Mouse (Mus musculus) kidney, adult 2 months (tissue): ENCODE results near the gene Mindy4b-ps.

Experiments used
- CTCF ChIP-seq: fragments of 200-500 bp; conservative IDR thresholded peaks from 2 replicates; pipeline ENCODE4 v1.5.1; 2011; ENCODE audit warnings: low read depth, mild to moderate bottlenecking, control low read depth, low read length, moderate library complexity, mixed read lengths; ENCODE audit not compliant: insufficient read depth, insufficient read length
- POLR2A ChIP-seq: fragments of 200-500 bp; IDR thresholded peaks from one replicate; pipeline ENCODE4 v1.6.1; 2011; ENCODE audit warnings: low read depth, low read length, control low read depth

DNA sequence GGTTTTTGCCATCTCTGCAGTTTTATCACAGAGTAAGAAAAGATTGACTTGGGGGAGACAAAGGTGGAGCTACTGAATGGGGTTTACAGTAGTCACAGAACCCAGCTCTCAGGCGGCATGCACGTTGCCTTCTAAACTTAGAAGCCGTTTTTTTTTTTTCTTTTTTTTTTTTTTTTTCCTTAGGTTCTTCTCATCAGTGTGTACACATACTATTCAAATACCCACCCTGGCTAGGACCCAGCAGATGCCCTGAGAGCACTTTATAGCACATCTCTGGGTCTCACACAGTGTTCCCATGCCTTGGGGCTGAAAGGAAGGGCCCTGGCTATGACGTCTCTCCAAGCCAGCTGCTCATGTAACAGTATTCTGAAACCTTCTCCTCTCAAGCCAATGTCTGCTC lies 23.4 kb downstream of the Mindy4b-ps start:
- no peak for TF ChIP-seq CTCF
- no peak for TF ChIP-seq POLR2A
